Mouse (Mus musculus) kidney, postnatal 0 days (tissue): Measurements from ENCODE around the gene Gpatch1. TPM values are rescaled to one million over a fixed set of nuclear protein-coding genes. Genes with fewer than 3 reads are reported as not detected.
"Not testable (repeated sequence)": the region's sequence is repeated elsewhere in the genome, so short reads cannot be mapped to it uniquely, and the experiment has no call there.

ENCODE experiments used
- ATAC-seq: fragments of 200-750 bp; cut with Nextera tagmentation; replicated peaks from 2 replicates; pipeline ENCODE4 v1.8.0; 2017; ENCODE audit warnings: low read depth, moderate number of reproducible peaks, moderate TSS enrichment, moderate library complexity; ENCODE audit not compliant: low FRiP score
- DNase-seq: peaks from one replicate; pipeline ENCODE4 v3.0.0-alpha.2; 2016; ENCODE audit warnings: low spot score
- H3K27ac ChIP-seq: fragments of 300-500 bp; sonication (generic); 2 replicates; pipeline ENCODE4 v1.5.1; 2014; ENCODE audit warnings: mild to moderate bottlenecking
- H3K27me3 ChIP-seq: fragments of 300-500 bp; sonication (generic); 2 replicates; pipeline ENCODE4 v1.6.1; 2014; ENCODE audit warnings: low read length, mixed read lengths; ENCODE audit not compliant: insufficient read depth
- H3K36me3 ChIP-seq: fragments of 300-500 bp; sonication (generic); 2 replicates; pipeline ENCODE4 v1.6.1; 2014; ENCODE audit warnings: low read length, mixed read lengths; ENCODE audit not compliant: insufficient read depth
- H3K4me1 ChIP-seq: fragments of 300-500 bp; sonication (generic); replicated peaks from 2 replicates; pipeline ENCODE4 v1.6.1; 2014; ENCODE audit warnings: antibody characterized with exemption, low read length, mixed read lengths; ENCODE audit not compliant: insufficient read depth
- H3K4me2 ChIP-seq: fragments of 300-500 bp; sonication (generic); 2 replicates; pipeline ENCODE4 v1.6.1; 2014; ENCODE audit warnings: mild to moderate bottlenecking, low read length, moderate library complexity, mixed read lengths
- H3K4me3 ChIP-seq: fragments of 300-500 bp; sonication (generic); replicated peaks from 2 replicates; pipeline ENCODE4 v1.5.1; 2014; ENCODE audit warnings: low read depth, low read length
- H3K9ac ChIP-seq: fragments of 300-500 bp; sonication (generic); 2 replicates; pipeline ENCODE4 v1.6.1; 2014; ENCODE audit warnings: low read depth, low read length
- H3K9me3 ChIP-seq: fragments of 300-500 bp; sonication (generic); replicated peaks from 2 replicates; pipeline ENCODE4 v1.6.1; 2016; ENCODE audit warnings: low read length, inconsistent platforms, mixed read lengths
- CTCF ChIP-seq: IDR thresholded peaks from 2 replicates; pipeline ENCODE4 v1.5.1; 2016; ENCODE audit warnings: antibody characterized with exemption, low read depth, mild to moderate bottlenecking, moderate library complexity
- WGBS: fragments of 180-500 bp; shearing (Covaris S2); extraction: QIAGEN DNeasy Blood & Tissue Kit; methylation state at CpG from one replicate; pipeline ENCODE4 v1.1.7; 2014; 5-methylcytosine and 5-hydroxymethylcytosine counted together
- polyA plus RNA-seq: library from polyadenylated mRNA; unstranded; fragments of >200 nt; fragmentation: Nextera tagmentation; extraction: Ambion mirVana; gene quantifications from 2 replicates; pipeline ENCODE4 v1.2.1, GENCODE M21; 2015

Gene Gpatch1
- polyA plus RNA-seq, 1 experiment from 2014 or later: 17.0 TPM

GRCm38 (mm10) chr7:35331590-35331989 lies 13.3 kb upstream of the Gpatch1 start:
- Histone ChIP-seq H3K4me1 (no peaks in the 10 kb centered on the region), H3K27ac (no peak overlapping the region), H3K9me3 (no peaks in the 10 kb centered on the region), H3K36me3 (no peaks in the 10 kb centered on the region), H3K4me2 (no peak overlapping the region), H3K9ac (no peak overlapping the region), H3K27me3 (no peaks in the 10 kb centered on the region; the same call in 1 of the 2 replicates), H3K4me3 (no peak overlapping the region)
- ATAC-seq: no peak
- TF ChIP-seq CTCF: no peak
- peak; percentile 30 for DNase-seq
- WGBS: 64% methylated on average over 3 of the region's 3 CpGs

- Histone ChIP-seq H3K4me3 (no peak overlapping the region), H3K9ac (no peak overlapping the region), H3K27ac (no peak overlapping the region), H3K36me3 (no peaks in the 10 kb centered on the region), H3K27me3 (no peaks in the 10 kb centered on the region), H3K4me1 (no peaks in the 10 kb centered on the region), H3K9me3 (no peaks in the 10 kb centered on the region), H3K4me2 (peak overlapping the region; percentile 19; the same call in 1 of the 2 replicates)
- WGBS: 11% methylated on average over 11 of the region's 13 CpGs
- DNase-seq (peak; percentile 8), ATAC-seq (no peak)
- no peak for TF ChIP-seq CTCF
Observed at GRCm38 (mm10) chr7:35322732-35323420, 4.6 kb upstream of the Gpatch1 start.

GRCm38 (mm10) chr7:35322161-35322560 lies 3.9 kb upstream of the Gpatch1 start:
- TF ChIP-seq CTCF: no peak
- H3K4me3 ChIP-seq: no peak overlapping the region
- WGBS: 44% methylated on average over 3 of the region's 3 CpGs
- ATAC-seq (no peak), DNase-seq (no peak)
- no peak overlapping the region for H3K4me2 ChIP-seq
- no peaks in the 10 kb centered on the region for H3K36me3 ChIP-seq
- H3K9ac ChIP-seq: no peak overlapping the region
- peaks cover 4% of the 10 kb centered on the region for H3K4me1 ChIP-seq
- H3K9me3 ChIP-seq: no peaks in the 10 kb centered on the region
- H3K27me3 ChIP-seq: no peaks in the 10 kb centered on the region
- H3K27ac ChIP-seq: no peak overlapping the region

GRCm38 (mm10) chr7:35319755-35320154 lies 1.5 kb upstream of the Gpatch1 start:
- WGBS: 74% methylated on average over 4 of the region's 4 CpGs
- Histone ChIP-seq H3K9ac (no peak overlapping the region), H3K9me3 (no peaks in the 10 kb centered on the region), H3K4me1 (peaks cover 7% of the 10 kb centered on the region), H3K27ac (no peak overlapping the region), H3K4me2 (no peak overlapping the region), H3K36me3 (no peaks in the 10 kb centered on the region), H3K4me3 (no peak overlapping the region), H3K27me3 (no peaks in the 10 kb centered on the region)
- TF ChIP-seq CTCF: no peak
- ATAC-seq (no peak), DNase-seq (no peak)

- not testable (repeated sequence) for H3K27me3 ChIP-seq, ATAC-seq, H3K4me1 ChIP-seq, DNase-seq, H3K9me3 ChIP-seq, H3K4me2 ChIP-seq, H3K27ac ChIP-seq, H3K4me3 ChIP-seq, H3K9ac ChIP-seq, H3K36me3 ChIP-seq
- 61% methylated on average over 3 of the region's 3 CpGs for WGBS
Observed at GRCm38 (mm10) chr7:35319221-35319620, 981 bp upstream of the Gpatch1 start.

- Histone ChIP-seq H3K36me3 (peaks cover 11% of the 10 kb centered on the region), H3K27me3 (no peaks in the 10 kb centered on the region), H3K4me3 (no peak overlapping the region), H3K4me2 (no peak overlapping the region), H3K9ac (no peak overlapping the region), H3K4me1 (peaks cover 7% of the 10 kb centered on the region), H3K9me3 (no peaks in the 10 kb centered on the region), H3K27ac (no peak overlapping the region)
- ATAC-seq (no peak), DNase-seq (no peak)
- TF ChIP-seq CTCF: no peak
Observed at GRCm38 (mm10) chr7:35314156-35314555, 4.1 kb downstream of the Gpatch1 start.

- Histone ChIP-seq H3K4me2 (no peak overlapping the region), H3K4me1 (no peaks in the 10 kb centered on the region), H3K9ac (no peak overlapping the region), H3K36me3 (peaks cover 32% of the 10 kb centered on the region), H3K27ac (no peak overlapping the region), H3K9me3 (no peaks in the 10 kb centered on the region), H3K27me3 (no peaks in the 10 kb centered on the region), H3K4me3 (no peak overlapping the region)
- WGBS: 86% methylated on average over 3 of the region's 3 CpGs
- DNase-seq (no peak), ATAC-seq (no peak)
- no peak for TF ChIP-seq CTCF
Observed at GRCm38 (mm10) chr7:35311214-35311613, 7.0 kb downstream of the Gpatch1 start.
